In genomic region chr12:51592888-51593228, GRCm38 (mm10) we compare ENCODE assay signal across 8 mouse cellular contexts. TPM values are rescaled to one million over a fixed set of nuclear protein-coding genes. Genes with fewer than 3 reads are reported as not detected.
DNase-seq lines count a peak whose midpoint lies in the region; ATAC-seq and TF ChIP-seq lines count a peak whose summit lies in the region.

No protein-coding gene starts in this region.

- no peak for TF ChIP-seq EP300 in liver, embryonic 14.5 days (IDR thresholded peaks at IDR 0.05; ENCODE audit: low read depth)

- peak overlapping the region; percentile 71 for H3K9ac ChIP-seq in forebrain, embryonic 14.5 days (ENCODE audit: low read length)
- no peak overlapping the region for H3K9ac ChIP-seq in liver, embryonic 14.5 days (replicated peaks)

- H3K36me3 ChIP-seq in kidney, adult 2 months (ENCODE audit: control insufficient read depth, insufficient read depth, low read length): no peaks in the 10 kb centered on the region
- no peaks in the 10 kb centered on the region for H3K36me3 ChIP-seq in forebrain, embryonic 14.5 days (ENCODE audit: control insufficient read depth, insufficient read depth, low read length)
- no peaks in the 10 kb centered on the region for H3K36me3 ChIP-seq in liver, embryonic 14.5 days (replicated peaks; ENCODE audit: control insufficient read depth, insufficient read depth, low read depth)

- TF ChIP-seq CTCF in kidney, adult 2 months (conservative IDR thresholded peaks at IDR 0.05; ENCODE audit: insufficient read depth, insufficient read length, low read depth, low read length): no peak
- no peak for TF ChIP-seq CTCF in liver, embryonic 14.5 days (IDR thresholded peaks at IDR 0.05; ENCODE audit: low read depth)

- H3K4me1 ChIP-seq in kidney, adult 2 months (ENCODE audit: control insufficient read depth, insufficient read depth, low read length): no peaks in the 10 kb centered on the region
- H3K4me1 ChIP-seq in forebrain, embryonic 14.5 days (ENCODE audit: control insufficient read depth, insufficient read depth, low read length): 0 out of 2 replicates have a peak, but pooled peaks cover 2% of the 10 kb centered on the region
- no peaks in the 10 kb centered on the region for H3K4me1 ChIP-seq in liver, embryonic 14.5 days (replicated peaks; ENCODE audit: control insufficient read depth in 2 of 2, insufficient read depth in 2 of 2, low read length in 1 of 2)

- H3K27ac ChIP-seq in kidney, adult 2 months (ENCODE audit: insufficient read depth, low read depth, low read length): no peak overlapping the region
- H3K27ac ChIP-seq in forebrain, embryonic 14.5 days (ENCODE audit: low read depth, low read length): no peak overlapping the region
- H3K27ac ChIP-seq in liver, embryonic 14.5 days: no peak overlapping the region

- H3K27me3 ChIP-seq in kidney, adult 2 months (replicated peaks; ENCODE audit: control insufficient read depth, insufficient read depth, low read length): peaks cover 1% of the 10 kb centered on the region; the same call in 1 of the 2 replicates
- H3K27me3 ChIP-seq in forebrain, embryonic 14.5 days (replicated peaks; ENCODE audit: control insufficient read depth, insufficient read depth, low read length): peaks cover 21% of the 10 kb centered on the region
- H3K27me3 ChIP-seq in liver, embryonic 14.5 days (ENCODE audit: control insufficient read depth, insufficient read depth, low read length): peaks cover 48% of the 10 kb centered on the region

- DNase-seq in kidney, adult 2 months: no peak
- DNase-seq in kidney, postnatal 10 days: no peak
- DNase-seq in ZHBTc4 (ENCODE audit: low read depth, low spot score): peak; percentile 58
- peak; percentile 30 for DNase-seq in forebrain, embryonic 14.5 days (ENCODE audit: low spot score)
- no peak for DNase-seq in liver, embryonic 14.5 days (ENCODE audit: low read depth in 3 of 3, low spot score in 3 of 3)
- DNase-seq in left cerebral cortex, adult 8-10 months (ENCODE audit: low spot score in 2 of 2): no peak
- DNase-seq in frontal cortex, postnatal 14 days (ENCODE audit: low spot score in 2 of 2): no peak

- peak; percentile 59 for ATAC-seq in forebrain, embryonic 14.5 days
- ATAC-seq in liver, embryonic 14.5 days (ENCODE audit: insufficient read depth): no peak
- ATAC-seq in megakaryocyte-erythroid progenitor cell, adult 5-6 weeks (replicated peaks; ENCODE audit: low FRiP score, low TSS enrichment, poor library complexity, severe bottlenecking): no peak

- no peaks in the 10 kb centered on the region for H3K9me3 ChIP-seq in forebrain, embryonic 14.5 days (replicated peaks; ENCODE audit: control insufficient read depth, low read length)
- no peaks in the 10 kb centered on the region for H3K9me3 ChIP-seq in liver, embryonic 14.5 days (ENCODE audit: control insufficient read depth, low read length)

- peak overlapping the region; percentile 54; the same call in 1 of the 2 replicates for H3K4me3 ChIP-seq in kidney, adult 2 months (ENCODE audit: insufficient read depth, low read depth, low read length)
- H3K4me3 ChIP-seq in forebrain, embryonic 14.5 days (ENCODE audit: low read depth, low read length): peak overlapping the region; percentile 68
- H3K4me3 ChIP-seq in liver, embryonic 14.5 days (ENCODE audit: insufficient read depth in 1 of 2, low read depth in 2 of 2, low read length in 2 of 2): peak overlapping the region in 1 of 2 experiments; percentile 41; a peak in 2 of 4 replicates

- TF ChIP-seq POLR2A in kidney, adult 2 months (IDR thresholded peaks at IDR 0.05; ENCODE audit: low read depth, low read length): no peak

- WGBS in kidney, adult 2 months: 4% methylated on average over 20 of the region's 21 CpGs
- 0% methylated on average over 17 of the region's 21 CpGs for WGBS in forebrain, embryonic 14.5 days
- WGBS in liver, embryonic 14.5 days (ENCODE audit: insufficient replicate concordance): under 1% methylated on average over 18 of the region's 21 CpGs

- H3K4me2 ChIP-seq in forebrain, embryonic 14.5 days (ENCODE audit: low read length): peak overlapping the region; percentile 99
- peak overlapping the region; percentile 55 for H3K4me2 ChIP-seq in liver, embryonic 14.5 days (ENCODE audit: low read depth)

RNA-seq across cellular contexts. Expression of gene Coch, which starts 0.3 kb away (rescaled TPM):
- 2.9 and 3.2 TPM in 2 replicates for polyA plus RNA-seq in kidney, adult 2 months (2012; rRNA removed)
- 6.2 and 8.2 TPM in 2 replicates for polyA plus RNA-seq in forebrain, embryonic 14.5 days (2014; fragmentation: Nextera tagmentation; extraction: Ambion mirVana)
- 0.02 and 0.03 TPM in 2 replicates for polyA plus RNA-seq in liver, embryonic 14.5 days (2012; rRNA removed)
- 0.08 TPM in 1 of 2 replicates, not detected in the other for polyA plus RNA-seq in liver, embryonic 14.5 days (2014; fragmentation: Nextera tagmentation; extraction: Ambion mirVana)
- not detected in 2 replicates for total RNA-seq in megakaryocyte-erythroid progenitor cell, adult 5-6 weeks (2014; fragmentation: Nextera tagmentation)
- total RNA-seq in megakaryocyte-erythroid progenitor cell, adult 5-6 weeks (2017): not detected in 2 replicates
- 10 to 100 TPM; 27.4 to 31.2 (median 29.1) TPM for total RNA-seq in left cerebral cortex, adult 8-10 months (2022)

Comparison
In these comparisons a context has a peak if more than half of its experiments do, and no peak if none do; other contexts are left out.
1. DNase-seq: peak in ZHBTc4 (single experiment) and forebrain, embryonic 14.5 days (single experiment); none in kidney, adult 2 months (single experiment), kidney, postnatal 10 days (single experiment), liver, embryonic 14.5 days (0 of 3), left cerebral cortex, adult 8-10 months (0 of 2) and frontal cortex, postnatal 14 days (0 of 2).